Mouse (Mus musculus) adrenal gland, adult 2 months (tissue): ENCODE data around the gene Nt5dc3. TPM values are rescaled to one million over a fixed set of nuclear protein-coding genes. Genes with fewer than 3 reads are reported as not detected.
A peak's percentile ranks its signal among the peaks of the same experiment; 100 is the strongest.

Experiments
- DNase-seq: peaks from one replicate; pipeline ENCODE4 v3.0.0; 2021
- long read RNA-seq: library from polyadenylated mRNA; stranded (forward); transcript quantifications from one replicate; pipeline ENCODE4 v2.0.0, GENCODE M21; 2021
- polyA plus RNA-seq: library from polyadenylated mRNA; depleted of rRNA; stranded (reverse); fragments of >200 nt; gene quantifications from 2 replicates; pipeline ENCODE4 v1.2.3, GENCODE M21; 2012; rRNA removed
- total RNA-seq, 2 experiments: library from RNA; stranded (reverse); gene quantifications; 2 replicates each; pipeline ENCODE4 v1.2.3; 2021

Nt5dc3 gene
- total RNA-seq, result 10 to 100 TPM; 29.8 to 57.4 TPM
- 29.0 and 30.2 TPM in 2 replicates for polyA plus RNA-seq
- long read RNA-seq, full-length matches to known transcripts, result 1 of 6 reads
- long read RNA-seq, partial matches to known transcripts, result 0 of 6 reads
- long read RNA-seq, other reads (novel, unspliced or antisense), result 5 of 6 reads

DNA sequence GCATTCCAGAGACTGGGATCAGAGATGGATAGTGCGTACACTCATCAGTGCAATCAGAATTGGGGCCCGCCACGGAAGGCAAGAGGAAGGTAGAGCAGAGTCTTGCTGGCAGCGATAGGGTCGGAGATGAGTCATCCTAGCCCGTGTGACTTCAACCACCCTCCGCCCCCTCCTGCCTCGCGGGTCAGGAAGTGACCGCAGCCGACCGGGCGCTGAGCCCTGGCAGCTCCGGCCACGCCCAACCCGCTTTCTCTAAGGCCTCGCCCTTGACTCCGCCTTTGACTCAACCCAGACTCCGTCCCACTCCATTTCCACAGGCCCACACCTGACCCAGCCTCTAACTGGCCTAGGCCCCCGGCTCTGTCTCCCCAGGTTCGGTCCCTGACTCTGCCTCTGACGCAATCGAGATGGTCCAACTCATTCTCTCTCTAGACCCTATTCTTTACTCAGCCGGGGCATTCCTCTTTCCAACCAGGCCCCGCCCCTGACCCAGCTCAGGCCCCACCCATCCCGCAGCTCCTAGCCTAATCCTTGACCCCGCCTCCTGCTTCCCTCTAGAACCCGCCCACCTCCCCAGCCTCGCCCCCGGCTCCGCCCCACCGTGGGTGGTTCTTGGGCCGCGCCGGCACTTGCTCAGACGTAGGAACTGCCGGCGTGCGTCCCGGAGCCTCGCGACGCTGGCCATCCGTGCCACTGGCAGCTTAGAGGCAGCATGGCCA lies at the start of gene Nt5dc3:
Gene Nt5dc3 (plus strand): TSS at position 608 of the 719 bp plus-strand sequence.
- DNase-seq, result peak; percentile 99

- DNase-seq, result peak; percentile 85
Measured at GRCm38 (mm10) chr10:86730823-86731499, 47.8 kb upstream of the Nt5dc3 start.

DNA sequence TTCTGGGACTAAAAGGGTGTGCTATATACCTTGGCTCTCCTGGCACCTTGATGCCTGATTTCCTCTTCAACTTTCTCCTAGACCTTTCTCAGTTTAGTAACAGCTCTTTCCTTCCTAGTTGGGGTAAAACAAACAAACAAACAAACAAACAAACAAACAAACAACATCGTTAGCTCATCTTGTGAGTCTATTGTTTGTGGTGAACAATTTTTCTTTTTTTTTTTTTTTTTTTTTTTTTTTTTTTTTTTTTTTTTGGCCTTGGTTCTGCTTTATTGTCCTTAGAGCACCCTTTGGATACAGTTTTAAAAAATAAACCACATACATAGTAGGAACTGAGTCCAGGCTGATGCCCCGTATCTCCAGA lies 47.3 kb upstream of the Nt5dc3 start:
- no peak for DNase-seq

DNA sequence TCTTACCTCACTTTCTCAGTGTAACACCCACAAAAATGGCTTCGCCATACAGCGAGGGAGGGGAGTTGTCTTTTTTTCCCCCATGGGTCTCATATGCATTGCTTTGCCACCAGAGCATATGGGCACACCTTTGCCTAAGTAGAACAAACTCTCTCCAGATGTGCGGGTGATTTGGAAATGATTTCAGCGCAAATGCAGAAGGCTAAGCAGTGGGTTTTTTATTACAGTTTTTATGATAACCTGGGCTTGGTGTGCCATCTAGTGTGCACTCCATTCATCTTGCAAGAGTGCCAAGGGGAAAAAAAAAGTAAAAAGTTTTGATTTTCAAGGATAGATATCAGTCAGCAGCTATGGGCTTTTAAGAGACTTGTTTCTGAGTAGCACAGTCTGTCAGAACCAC lies 43.8 kb upstream of the Nt5dc3 start:
- no peak for DNase-seq

DNA sequence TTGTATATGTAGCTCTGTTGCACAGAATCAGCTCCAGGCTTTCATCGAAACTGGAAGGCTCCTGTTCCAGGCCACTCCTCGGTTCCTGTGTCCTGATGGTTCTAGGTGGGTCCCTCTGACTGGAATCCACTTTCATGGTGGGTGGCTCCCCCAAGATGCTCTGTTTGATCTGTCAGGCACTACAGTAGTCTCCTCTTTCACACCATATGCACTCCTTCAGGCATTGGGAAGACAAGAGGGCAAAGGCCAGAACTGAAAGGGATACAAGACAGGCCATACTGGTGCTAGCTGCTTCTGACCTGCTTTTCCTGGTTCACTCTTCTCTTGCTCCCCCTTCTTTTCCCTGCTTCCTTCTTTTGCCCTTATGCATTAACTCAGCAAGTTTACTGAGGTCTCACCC lies 35.9 kb upstream of the Nt5dc3 start:
- no peak for DNase-seq

GRCm38 (mm10) chr10:86744306-86744705 lies 34.5 kb upstream of the Nt5dc3 start:
- DNase-seq, result no peak

- no peak for DNase-seq
Measured at GRCm38 (mm10) chr10:86755816-86756502, 22.8 kb upstream of the Nt5dc3 start.

GRCm38 (mm10) chr10:86757724-86758123 lies 21.1 kb upstream of the Nt5dc3 start:
- no peak for DNase-seq

DNA sequence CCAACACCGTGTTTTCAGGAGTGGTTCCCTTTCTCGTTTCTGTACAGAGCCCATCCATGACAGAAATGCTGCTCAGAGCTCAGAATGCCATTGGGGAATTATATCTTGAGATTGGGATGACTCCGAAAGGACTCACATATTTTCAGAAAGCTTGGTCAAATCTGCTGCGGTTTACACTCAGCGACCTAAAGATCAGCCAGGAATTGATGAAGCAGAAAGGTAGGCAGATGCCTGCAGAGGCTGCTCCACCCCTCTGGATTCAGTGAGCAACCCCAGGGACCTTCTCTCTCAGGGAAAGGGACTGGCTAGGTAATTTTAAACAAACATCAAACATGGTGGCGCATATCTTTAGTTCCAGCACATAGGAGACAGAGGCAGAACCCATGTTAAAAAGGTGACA lies 20.6 kb upstream of the Nt5dc3 start:
- no peak for DNase-seq

DNA sequence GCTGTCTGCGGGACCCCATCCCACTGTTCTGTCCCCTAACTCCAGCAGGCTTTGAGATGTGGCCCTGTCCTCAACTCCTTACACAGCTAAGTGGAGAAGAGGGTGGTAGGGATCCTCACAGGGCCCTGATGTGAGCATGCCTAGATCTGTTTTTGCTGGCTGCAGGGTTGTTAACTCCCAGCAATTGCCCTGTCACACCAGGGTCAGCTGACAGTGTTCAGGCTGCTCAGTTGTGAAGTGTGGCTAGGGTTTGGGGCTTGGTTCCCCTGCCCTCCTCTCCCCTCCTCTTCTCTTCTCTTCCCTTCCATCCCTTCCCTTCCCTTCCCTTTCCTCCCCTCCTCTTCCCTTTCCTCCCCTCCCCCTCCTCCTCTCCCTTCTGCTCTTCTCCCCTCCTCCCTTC lies 17.6 kb upstream of the Nt5dc3 start:
- DNase-seq, result no peak

- DNase-seq, result no peak
Measured at GRCm38 (mm10) chr10:86761722-86762383, 17.0 kb upstream of the Nt5dc3 start.

DNA sequence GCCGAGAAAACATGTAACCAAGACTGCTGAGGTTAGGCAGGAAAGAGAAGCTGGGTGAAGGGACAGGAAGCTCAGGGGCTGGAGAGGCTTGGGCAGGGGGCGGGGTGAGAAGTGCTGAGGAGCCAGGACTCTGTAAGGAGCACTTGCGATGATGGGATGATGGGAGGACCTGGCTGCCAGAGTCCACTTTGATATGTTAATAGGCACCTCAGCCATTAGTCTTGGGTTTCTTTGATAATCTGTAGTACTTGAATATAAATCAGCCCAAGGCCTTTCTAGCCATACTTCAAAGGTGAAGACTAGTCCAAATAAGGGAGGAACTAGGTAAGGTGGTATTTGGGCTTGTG lies 16.4 kb upstream of the Nt5dc3 start:
- no peak for DNase-seq

- DNase-seq, result no peak
Measured at GRCm38 (mm10) chr10:86763672-86764071, 15.1 kb upstream of the Nt5dc3 start, which contains the start of gene Gm49358. Gm49358 (plus strand) TSS chr10:86763972.

GRCm38 (mm10) chr10:86765344-86765966 lies 13.3 kb upstream of the Nt5dc3 start:
- no peak for DNase-seq

DNA sequence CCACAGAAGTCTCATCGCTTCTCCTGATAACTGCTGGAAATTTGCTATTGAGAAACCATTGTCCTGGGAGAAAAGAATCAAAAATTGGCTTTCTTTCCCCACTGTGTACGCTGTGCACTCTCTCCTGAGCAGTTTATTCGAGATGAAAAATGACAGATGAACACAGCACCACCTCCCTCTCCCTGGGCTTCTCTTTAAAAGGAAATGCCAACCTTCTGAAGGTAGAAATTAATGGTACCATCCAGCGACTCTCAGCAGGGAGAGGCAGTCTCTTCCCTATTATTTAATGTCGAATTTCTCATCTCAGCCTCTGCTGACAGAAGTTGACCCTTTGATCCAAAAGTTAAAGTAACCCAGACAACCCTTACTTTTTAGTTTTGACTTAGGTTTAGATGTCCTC lies 9.6 kb upstream of the Nt5dc3 start:
- DNase-seq, result no peak

GRCm38 (mm10) chr10:86769797-86770196 lies 9.0 kb upstream of the Nt5dc3 start:
- DNase-seq, result no peak

DNA sequence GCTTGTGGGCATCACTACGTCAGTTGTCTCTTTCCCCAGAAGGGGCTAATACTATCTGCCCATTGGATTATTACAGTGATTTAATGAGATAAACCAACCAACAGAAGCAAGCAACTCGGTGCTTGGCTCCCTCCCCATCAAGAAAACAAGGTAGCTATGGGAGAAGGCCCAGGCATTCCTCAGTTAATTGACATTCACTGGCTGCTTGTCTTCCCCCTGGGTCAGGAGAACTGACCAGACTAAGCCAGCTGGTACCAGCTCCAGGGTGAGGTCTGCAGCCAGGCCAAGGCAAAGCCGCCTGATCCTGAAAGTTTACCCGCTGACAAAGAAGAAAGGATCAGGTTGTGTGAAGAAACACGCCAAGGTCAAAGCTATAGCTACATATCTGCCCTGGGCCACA lies 7.1 kb upstream of the Nt5dc3 start:
- no peak for DNase-seq

GRCm38 (mm10) chr10:86772231-86772631 lies 6.6 kb upstream of the Nt5dc3 start:
- DNase-seq, result peak; percentile 59

GRCm38 (mm10) chr10:86773360-86773759 lies 5.4 kb upstream of the Nt5dc3 start:
- DNase-seq, result no peak

DNA sequence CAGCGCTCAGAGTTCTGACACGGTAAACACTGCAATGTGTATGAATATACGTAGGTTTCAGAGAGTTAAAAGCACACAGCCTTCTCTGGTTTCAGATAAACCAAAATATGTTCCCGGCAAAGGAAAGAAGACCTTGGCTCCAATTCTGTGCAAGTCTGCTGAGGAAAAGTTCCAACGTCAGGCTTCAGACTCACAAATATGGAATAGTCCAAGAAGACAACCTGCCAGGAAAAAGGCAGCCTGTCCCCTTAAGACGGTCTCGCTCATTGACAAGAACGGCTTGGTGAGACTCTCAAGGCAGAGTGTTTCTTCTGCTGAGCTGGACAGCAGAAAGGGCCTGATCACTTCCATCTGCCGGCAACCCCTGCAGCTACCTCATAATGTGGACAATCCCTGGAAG lies 2.5 kb upstream of the Nt5dc3 start:
- no peak for DNase-seq

- no peak for DNase-seq
Measured at GRCm38 (mm10) chr10:86777614-86778319, 1.0 kb upstream of the Nt5dc3 start.
